Mouse (Mus musculus) yolk sac, embryonic 10.5 days (tissue): Measurements from ENCODE around the gene Casp1.

Experiments used
- DNase-seq: peaks from one replicate; pipeline ENCODE4 v3.0.0-alpha.2; 2017; ENCODE audit warnings: low spot score

Casp1 gene

GRCm38 (mm10) chr9:5298329-5299131, at the start of gene Casp1:
Gene Casp1, plus strand, starts transcription at chr9:5298517.
- DNase-seq = no peak

DNA sequence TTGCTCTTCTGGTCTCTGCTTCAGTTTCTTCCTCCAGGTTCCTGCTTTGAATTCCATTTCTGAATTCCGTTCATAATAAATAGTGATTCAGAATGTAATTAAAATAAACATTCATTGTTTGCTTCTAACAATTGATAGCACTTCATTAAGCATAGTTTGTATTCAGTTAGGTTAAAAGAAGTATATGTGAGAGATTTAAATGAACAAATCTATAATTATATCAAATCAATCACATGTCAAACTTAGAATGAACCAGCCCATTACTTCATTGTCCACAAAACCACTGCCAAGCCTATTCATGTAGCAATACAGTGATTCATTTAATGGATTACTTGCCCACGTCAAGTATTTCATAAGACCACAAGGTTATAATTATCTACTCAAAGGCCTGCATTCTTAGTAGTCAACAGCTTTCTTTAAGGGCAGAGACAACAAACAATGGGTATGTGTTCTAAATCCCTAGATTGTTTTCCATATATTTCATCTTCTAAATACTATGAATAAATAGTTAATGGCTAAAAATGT, 34.3 kb upstream of the Casp1 start:
- DNase-seq = no peak

GRCm38 (mm10) chr9:5270274-5270673, 28.0 kb upstream of the Casp1 start:
- DNase-seq = no peak

DNA sequence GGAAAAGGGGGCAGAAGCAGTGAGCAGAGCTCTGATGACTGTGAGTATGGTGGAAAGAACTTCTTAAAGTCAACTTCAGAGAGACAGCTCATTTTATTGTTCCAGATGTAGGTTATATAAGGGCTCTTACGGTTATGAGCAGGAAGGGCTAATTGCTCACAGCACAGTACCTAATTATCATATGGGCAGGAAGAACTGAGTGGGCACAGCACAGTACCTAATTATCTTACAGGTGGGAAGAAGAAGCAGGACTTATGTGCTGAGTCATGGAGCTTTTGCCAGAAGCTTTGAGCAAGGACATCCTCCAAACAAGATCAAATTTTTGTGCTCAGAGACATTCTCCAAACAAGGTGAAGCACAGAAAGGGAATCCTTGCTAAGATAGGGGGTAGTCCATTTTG, 27.4 kb upstream of the Casp1 start:
- no peak for DNase-seq

DNA sequence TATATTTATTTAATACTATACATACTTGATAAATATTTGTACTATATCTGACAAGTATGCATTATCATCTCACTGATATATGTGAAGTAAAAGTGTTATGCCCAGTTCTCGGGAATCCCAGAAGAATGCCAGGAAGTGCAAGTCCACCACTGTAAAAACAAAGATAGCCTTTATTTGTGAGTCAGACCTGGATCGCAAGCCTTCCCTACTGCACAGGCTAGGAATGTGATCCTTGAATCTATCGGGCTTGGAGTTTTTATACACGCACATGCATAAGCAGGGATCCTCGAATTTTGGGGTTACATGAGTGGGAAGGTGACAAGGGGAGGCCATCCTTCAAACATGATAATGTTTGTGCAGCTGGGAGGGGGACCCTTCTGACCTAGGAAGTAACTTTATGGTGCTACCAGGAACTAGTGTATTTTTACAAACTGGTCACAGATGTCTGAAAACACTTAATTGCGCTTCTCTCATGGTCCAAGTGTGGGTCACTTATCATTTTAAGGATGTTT, 26.9 kb upstream of the Casp1 start:
- DNase-seq = no peak

DNA sequence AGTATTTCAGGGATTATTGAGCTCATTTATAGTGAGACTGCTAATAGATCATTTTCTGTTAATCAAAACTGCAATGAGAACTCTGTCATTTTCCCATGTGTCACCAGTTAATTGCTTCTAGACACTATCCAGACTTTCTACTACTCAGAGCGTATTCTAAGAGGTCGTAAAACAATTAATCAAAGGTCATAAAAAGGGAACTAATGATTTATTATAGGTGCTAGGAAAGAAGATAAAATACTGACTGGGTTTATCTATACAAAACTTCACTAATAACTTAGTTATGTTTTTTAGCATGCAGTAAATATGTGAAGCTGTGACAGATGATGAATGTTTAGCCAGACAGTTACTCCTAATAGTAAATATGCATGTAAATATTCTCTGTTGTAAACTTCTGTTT, 12.2 kb upstream of the Casp1 start:
- DNase-seq = no peak

- DNase-seq = no peak
Observed at GRCm38 (mm10) chr9:5286597-5286996, 11.7 kb upstream of the Casp1 start.

- no peak for DNase-seq
Observed at GRCm38 (mm10) chr9:5296354-5297237, 1.7 kb upstream of the Casp1 start.

DNA sequence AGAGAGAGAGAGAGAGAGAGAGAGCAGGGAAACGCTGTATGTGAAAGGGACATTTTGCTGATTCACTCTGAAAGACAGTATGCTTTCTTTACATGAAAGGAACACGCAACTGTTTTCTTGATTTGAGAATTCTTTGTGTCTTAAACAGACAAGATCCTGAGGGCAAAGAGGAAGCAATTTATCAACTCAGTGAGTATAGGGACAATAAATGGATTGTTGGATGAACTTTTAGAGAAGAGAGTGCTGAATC, 740 bp downstream of the Casp1 start:
- DNase-seq = no peak

- no peak for DNase-seq
Observed at GRCm38 (mm10) chr9:5308561-5308960, 10.2 kb downstream of the Casp1 start, which contains the start of gene Casp4. Gene Casp4, plus strand, starts transcription at chr9:5308828.

DNA sequence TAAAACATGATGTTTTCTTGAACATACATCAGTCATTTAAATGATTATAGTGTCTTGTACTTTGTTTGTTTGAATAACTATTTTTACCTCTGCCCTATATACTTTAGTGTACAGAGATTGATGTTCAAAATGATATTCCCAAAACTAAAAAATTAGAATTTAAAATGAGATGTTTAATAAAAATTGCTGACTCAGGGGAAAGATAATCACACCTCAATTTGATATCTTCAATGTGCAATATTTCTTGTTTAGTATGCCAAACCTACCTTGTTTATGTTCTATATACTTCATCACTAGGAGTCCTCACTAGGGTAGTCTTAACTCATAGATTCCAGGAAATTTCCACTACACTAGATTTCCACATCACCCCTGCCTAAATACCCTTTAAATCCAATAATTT, 11.8 kb downstream of the Casp1 start:
- DNase-seq = no peak

- no peak for DNase-seq
Observed at GRCm38 (mm10) chr9:5311435-5311834, 13.1 kb downstream of the Casp1 start.

DNA sequence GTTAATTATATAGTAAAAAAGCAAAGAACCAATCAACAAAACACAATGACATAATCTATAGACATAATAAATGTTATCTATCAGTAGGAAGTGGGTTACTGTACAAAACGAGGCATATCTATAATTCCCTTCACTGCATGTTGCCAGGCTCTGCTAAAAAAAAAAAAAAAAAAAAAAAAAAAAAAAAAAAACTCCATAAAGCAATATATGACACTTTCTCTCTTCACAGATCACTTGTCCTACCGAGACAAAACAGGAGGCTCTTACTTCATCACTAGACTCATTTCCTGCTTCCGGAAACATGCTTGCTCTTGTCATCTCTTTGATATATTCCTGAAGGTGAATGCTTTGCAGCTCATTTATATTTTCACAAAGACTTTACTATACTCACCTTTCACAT, 29.9 kb downstream of the Casp1 start:
- no peak for DNase-seq

- peak; percentile 56 for DNase-seq
Observed at GRCm38 (mm10) chr9:5332441-5332840, 34.1 kb downstream of the Casp1 start.

- DNase-seq = no peak
Observed at GRCm38 (mm10) chr9:5333422-5333821, 35.1 kb downstream of the Casp1 start.

GRCm38 (mm10) chr9:5343092-5343491, 44.8 kb downstream of the Casp1 start:
- no peak for DNase-seq

DNA sequence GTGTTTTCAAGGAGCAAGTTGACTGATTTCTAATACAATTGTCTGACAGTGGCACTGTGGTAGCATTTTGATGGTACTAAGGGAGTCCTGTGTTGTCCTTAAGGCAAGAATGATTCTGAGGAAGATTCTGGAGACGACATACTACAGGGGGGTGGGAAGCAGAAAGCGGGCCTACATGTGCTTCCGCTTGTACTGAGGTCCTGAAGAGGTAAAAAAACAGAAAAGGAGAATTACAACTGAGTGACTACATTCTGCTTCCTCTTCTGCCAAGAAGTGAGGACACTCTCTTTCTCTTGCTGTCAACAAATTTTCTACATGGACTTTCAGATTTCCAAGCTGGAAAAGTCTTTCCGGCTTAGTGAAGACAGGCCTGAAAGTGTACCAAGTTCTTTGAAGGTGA, 45.8 kb downstream of the Casp1 start:
- DNase-seq = no peak

DNA sequence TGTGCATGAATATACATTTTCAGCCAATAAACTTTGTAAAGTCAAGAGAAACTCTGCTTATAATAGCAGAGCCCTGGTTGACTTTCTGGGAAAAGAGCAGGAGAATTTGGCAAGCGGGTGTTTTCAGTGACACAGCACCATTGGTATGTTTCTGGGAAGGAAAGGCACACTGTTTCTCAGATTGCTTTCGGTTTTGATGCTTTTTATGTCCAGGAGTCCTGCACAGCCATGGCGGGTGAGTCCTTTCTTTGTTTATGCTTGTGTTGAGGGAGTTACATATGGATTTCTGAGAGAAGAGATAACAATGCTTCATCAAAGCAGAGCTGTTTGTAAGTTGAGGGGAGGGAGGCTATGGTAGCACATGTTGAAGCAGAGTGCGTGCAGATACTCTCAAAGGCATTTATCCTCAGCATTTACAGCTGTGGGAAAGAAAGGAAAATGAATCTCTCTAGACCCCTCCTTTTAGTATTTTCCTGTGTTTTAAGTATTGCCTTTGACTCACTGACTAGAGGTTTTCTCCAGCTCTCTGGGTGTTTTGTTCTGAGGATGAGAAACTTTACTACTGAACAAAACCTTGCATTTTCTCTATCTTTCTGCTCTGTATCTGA, 47.1 kb downstream of the Casp1 start, which contains the start of gene Casp12:
Casp12 (plus strand) TSS at position 140 of the 608 bp plus-strand sequence.
- DNase-seq = no peak

DNA sequence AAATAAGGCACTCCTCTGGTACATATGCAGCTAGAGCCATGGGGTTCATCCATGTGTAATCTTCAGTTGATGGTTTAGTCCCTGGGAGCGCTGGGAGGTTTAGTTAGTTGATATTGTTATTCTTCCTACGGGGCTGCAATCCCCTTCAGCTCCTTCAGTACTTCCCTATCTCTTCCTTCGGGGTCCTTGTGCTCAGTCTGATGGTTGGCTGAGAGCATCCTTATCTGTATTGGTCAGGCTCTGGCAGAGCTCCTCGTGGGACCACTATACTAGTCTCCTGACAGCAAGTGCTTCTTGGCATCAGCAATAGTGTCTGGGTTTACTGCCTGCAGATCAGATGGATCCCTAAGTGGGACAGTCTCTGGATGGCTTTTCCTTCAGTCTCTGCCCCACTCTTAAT, 49.1 kb downstream of the Casp1 start:
- DNase-seq = no peak

- DNase-seq = no peak
Observed at GRCm38 (mm10) chr9:5353673-5354072, 55.4 kb downstream of the Casp1 start.

DNA sequence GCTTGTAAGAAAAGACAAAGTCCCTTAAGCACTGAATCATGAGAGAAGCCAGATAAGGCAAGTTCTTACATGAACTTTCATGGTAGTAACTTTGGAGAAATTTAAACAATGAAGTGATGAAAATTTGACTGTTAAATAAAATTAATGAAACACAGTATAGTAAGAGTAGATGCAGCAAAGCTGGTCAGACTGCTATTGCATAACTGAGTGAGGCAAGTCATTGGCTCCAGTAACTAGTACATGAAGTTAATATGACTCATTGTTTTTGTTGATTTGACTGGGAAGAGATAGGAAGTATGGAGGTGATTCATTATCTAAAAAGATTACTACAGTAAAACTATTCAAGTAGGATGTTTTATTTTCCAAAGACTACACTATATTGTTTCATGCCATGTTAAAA, 58.5 kb downstream of the Casp1 start:
- no peak for DNase-seq
